Mouse (Mus musculus) spleen, embryonic (tissue): ENCODE results near the gene Ccr3.
"Not testable (repeated sequence)": the region's sequence is repeated elsewhere in the genome, so short reads cannot be mapped to it uniquely, and the experiment has no call there.

Source experiments
- CTCF ChIA-PET: fragments of 350-600 bp; sonication (Branson Sonifier 250); formaldehyde crosslinking; loops from one replicate; lab custom pipeline; 2022; lab: Charles Lee

Gene Ccr3

GRCm38 (mm10) chr9:124040932-124041331 is 19.2 kb downstream of the Ccr3 start:
- CTCF ChIA-PET: no interaction called here

- CTCF ChIA-PET: no interaction called here
Observed at GRCm38 (mm10) chr9:124053532-124053931, 31.8 kb downstream of the Ccr3 start.

DNA sequence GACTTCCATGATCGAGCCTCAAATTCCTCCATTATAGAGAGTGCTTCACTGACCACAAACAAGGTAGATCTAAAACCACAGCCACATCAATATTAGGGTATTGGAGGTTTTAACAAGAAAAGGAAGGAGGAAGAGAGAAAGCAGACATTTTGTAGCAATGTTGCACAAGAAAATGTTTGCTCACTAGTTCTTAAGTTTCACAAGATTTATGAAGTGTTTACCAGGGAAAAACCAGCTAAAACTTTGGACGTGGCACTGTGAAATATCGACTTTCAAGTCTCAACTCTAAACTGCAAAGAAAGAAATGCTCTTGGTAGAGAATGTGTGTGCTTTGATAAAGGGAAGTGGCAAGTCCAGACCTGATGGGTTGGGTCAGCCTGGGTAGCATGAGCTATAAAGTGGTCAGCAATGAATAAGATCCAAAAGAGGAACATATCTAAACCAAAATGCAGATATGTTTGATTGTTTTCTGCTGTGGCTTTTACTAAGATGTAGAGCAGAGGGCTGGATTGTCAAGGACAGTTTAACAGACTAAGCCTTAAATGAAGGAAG is 34.5 kb downstream of the Ccr3 start:
- CTCF ChIA-PET: no interaction called here

DNA sequence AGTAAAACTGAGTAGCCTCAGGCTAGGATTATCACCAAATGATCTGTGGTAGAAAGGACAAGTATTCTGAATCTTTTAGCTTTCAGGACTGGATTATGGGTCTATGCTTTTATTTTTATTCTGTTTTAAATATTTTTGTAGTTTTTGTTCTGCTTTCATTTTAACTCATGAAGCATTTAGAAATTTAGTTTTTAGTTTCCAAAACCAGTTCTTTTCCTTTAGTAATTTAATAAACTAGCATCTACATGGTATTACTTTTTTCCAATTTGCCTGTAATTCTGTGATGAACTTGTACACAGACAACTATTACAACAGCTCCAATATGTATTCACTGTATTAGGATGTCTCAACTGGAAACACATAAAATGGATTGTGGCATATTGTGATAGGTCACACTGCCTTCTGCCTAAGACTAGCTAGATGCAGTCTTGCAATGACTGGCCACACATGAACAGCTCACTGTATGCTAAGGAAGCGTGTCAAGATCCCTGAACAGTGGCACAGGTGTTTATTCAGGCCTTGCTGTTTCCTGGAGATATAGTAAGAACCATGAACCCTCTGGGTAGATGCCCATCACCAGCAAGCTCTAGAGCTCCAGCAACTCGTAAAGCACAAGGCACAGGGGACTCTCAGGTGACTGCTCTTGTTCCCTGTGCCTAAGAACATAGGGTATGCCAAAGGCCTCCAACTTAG is 38.0 kb downstream of the Ccr3 start:
- CTCF ChIA-PET: interaction anchor here (0.6 to 0.8 kb wide), 2 partner anchors 47 to 71 kb away, joined by 3 to 4 read pairs; no protein-coding TSS in a partner anchor

- CTCF ChIA-PET: not testable (repeated sequence)
Observed at GRCm38 (mm10) chr9:124061474-124062432, 40.0 kb downstream of the Ccr3 start.

DNA sequence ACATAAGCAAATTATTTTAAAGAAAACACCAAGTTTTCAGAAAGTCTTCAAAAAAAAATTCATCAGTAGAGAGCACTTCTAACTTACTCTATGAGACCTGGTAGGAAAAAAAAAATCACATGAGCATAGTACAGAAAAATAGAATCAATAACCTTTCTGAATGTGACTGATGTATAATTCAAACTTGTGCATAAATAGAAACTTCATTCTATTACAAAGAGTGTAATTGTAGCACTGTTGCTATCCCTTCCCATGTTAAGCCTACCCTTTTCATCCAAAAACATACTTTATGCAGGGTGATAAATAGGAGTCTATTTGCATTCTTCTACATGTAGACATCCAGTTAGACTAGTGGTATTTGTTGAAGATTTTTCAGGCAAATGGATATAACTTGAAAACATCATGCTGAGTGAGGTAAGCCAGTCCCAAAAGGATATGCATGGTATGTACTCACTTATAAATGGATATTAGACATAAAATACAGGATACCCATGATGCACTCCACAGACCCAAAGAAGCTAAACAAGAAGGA is 44.9 kb downstream of the Ccr3 start:
- CTCF ChIA-PET: interaction anchor here (0.7 kb wide), 2 partner anchors 26 to 532 kb away, joined by 5 read pairs; no protein-coding TSS in a partner anchor

- CTCF ChIA-PET: no interaction called here
Observed at GRCm38 (mm10) chr9:124068098-124069058, 46.6 kb downstream of the Ccr3 start.

- CTCF ChIA-PET: interaction anchor here (0.7 kb wide), 1 partner anchor 410 kb away, joined by 4 read pairs; no protein-coding TSS in a partner anchor
Observed at GRCm38 (mm10) chr9:124071506-124071905, 49.7 kb downstream of the Ccr3 start.

DNA sequence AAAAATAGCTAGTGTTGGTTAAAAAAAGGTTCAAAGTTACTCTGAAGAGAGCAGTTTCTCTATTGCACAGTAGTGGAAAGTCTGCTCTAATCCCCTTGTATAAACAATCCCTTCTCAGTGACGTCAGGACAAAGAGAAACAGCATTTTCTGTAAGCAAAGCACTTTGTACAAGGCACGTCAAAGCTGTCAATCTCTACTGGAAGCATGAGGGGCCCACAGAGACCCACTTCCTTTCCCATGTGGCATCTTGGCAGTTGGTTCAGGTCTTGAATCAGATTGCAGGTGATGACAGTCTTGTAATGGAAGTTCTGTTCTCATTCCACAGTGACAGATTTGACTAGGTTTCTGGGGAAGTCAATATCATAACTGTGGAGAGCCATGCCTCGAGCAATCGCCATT is 58.0 kb downstream of the Ccr3 start:
- CTCF ChIA-PET: no interaction called here

DNA sequence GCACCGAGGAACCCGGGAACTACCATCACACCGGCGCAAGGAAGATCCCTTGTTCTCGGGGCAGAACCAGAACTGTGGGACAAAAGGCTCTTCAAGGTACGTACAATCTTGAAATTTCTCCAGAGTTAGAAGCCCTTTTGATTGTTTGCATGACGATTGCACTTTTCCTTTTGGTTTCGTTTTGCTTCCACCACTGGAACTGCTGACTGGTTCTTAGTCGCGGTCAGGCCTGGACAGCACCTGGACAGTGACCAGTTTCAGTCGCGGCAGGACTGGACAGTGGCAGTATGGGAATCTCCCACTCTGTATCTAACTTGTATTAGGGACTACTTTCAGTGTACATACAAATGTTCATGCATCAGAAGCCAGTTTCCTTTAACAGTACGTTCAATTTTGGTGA is 58.7 kb downstream of the Ccr3 start:
- CTCF ChIA-PET: not testable (repeated sequence)
